Mouse (Mus musculus) kidney, postnatal 14 days (tissue): ENCODE data around the gene Cops7b.

Experiments used
- DNase-seq: peaks from one replicate; pipeline ENCODE4 v3.0.0; 2022; ENCODE audit warnings: mixed read lengths

Cops7b gene

GRCm38 (mm10) chr1:86598516-86598915, 15.8 kb downstream of the Cops7b start:
- DNase-seq, result peak; percentile 21

DNA sequence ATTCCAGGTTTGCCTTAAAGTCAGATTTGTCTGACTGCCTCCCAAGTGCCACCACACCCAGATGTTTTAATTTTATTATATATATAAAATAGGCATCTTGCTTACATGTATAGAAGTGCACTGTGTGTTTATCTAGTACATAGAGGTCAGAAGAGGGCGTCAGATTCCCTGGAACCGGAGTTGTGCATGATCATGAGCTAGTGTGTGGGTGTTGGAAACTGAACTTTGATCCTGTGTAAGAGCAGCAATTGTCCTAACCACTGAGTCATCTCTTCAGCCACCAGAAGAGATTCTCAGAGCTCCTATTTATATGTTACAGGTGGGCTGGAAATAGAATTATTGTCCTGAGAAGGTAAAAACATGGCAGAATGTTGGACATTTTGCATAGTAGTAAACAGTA, 17.4 kb downstream of the Cops7b start:
- DNase-seq, result no peak

- DNase-seq, result no peak
These were observed 28.2 kb downstream of the Cops7b start for GRCm38 (mm10) chr1:86610954-86611353.

GRCm38 (mm10) chr1:86612081-86612480, 29.4 kb downstream of the Cops7b start:
- DNase-seq, result no peak

- no peak for DNase-seq
These were observed 31.6 kb downstream of the Cops7b start for GRCm38 (mm10) chr1:86614269-86614668.

DNA sequence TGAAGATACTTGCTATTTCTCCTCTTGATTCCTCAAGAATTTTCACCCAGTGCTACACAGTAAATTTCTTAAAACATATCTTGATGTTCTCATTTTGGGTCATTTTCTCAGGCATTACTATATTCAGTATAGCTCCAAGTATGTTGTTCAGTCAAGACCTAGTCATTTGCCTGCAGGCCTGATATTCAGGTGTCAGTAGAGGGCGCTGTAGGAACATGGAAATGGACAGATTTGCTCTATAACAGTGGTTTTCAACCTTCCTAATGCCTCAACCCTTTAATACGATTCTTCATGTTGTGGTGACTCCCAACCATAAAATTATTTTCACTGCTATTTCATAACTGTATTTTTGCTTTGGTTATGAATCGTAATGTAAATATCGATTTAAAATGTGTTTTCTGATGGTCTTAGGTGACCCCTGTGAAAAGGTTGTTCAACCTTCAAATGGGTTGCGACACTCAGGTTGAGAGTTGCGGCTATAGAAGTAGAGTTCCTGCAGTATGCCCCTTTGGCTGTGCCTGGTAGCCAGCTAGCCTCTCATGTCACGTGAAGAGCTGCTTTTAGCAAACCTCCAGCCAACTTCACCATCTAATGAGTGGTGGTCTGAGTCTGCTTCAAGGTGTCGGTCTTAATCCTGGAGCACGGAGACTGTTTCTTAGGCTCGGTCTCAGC, 35.9 kb downstream of the Cops7b start:
- DNase-seq, result peak; percentile 74

DNA sequence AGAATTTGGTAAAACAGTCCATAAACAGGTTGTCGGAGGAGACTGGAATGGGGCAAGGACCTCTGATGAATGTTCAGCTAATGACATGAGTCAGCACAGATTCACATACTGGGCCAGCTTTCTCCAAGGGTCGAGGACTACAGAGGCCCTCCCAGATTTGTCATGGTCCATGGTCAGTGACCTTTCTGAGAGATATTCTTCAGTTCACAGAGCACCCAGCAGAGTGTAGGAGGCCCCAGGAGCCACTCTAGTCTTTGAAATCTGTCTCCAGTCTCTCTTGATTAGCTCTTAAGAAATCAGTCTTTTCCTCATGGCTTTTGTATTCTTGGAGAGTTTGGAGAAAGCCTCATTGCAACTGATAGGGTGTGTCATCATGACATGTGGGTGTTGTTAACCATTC, 39.6 kb downstream of the Cops7b start:
- no peak for DNase-seq

DNA sequence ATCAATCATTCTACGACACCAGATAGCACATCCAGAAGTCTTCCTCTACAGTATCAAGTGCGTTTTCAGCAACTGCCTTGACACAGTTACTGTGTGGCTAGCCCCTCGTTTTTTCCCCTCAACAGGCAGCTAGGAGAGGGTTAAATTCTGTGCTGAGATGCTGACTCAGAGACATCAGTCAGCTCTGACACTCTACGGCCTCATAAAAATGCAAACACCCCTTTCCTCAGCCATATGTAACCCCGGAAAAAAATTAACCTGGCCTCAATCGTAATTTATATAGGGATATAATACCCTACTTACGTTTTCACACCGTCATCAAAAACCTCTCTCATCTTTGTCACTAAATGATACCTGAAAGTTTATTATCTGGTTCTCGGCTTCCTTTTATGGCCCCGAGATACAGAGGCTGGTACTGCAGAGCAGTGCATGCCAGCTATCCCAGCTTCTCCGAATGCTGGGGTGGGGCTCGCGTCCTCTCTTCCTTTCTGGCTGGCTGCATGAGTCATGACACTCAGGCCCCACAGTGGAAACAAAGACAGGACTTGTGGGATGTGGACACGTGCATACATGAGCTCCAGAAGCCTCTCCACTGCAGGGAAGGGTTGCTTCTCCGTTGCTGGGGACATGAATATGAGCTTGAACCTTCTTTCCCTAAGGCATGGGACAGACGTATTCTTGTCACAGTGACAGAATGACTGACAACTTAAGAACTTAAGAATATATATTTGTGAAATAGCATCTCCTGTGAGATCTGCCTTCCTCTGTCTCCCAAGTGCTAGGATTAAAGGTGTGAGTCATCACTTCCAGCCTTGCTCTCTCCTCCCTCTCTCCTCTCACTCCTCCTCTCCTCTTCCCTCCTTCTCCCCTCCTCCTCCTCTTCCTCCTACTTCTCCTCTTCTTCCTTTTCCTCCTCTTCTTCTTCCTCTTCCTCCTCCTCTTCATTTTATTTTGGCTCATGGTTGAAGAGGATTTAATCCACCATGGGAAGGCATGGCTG, 40.6 kb downstream of the Cops7b start:
- no peak for DNase-seq

DNA sequence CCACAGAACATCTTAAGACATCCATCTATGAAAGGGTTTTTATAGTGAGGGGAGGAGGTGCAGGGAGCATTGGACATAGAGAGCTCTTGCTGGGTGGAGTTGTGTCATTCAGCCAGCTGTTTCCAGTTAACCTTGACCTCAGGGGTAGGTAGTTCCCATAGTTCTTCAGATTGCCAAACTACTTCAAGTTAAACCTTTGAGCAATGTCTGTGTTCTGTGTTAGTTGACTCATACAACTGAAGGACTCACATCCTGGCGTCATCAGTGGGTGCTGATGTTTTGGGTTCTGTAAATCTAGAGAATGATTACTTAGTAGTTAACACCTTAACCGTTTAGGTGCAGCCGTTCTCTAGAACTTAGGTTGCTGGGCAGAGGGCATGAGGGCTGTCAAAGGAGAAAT, 45.6 kb downstream of the Cops7b start:
- no peak for DNase-seq

- no peak for DNase-seq
These were observed 47.2 kb downstream of the Cops7b start for GRCm38 (mm10) chr1:86629936-86630335.

GRCm38 (mm10) chr1:86630527-86630926, 47.8 kb downstream of the Cops7b start:
- DNase-seq, result no peak

DNA sequence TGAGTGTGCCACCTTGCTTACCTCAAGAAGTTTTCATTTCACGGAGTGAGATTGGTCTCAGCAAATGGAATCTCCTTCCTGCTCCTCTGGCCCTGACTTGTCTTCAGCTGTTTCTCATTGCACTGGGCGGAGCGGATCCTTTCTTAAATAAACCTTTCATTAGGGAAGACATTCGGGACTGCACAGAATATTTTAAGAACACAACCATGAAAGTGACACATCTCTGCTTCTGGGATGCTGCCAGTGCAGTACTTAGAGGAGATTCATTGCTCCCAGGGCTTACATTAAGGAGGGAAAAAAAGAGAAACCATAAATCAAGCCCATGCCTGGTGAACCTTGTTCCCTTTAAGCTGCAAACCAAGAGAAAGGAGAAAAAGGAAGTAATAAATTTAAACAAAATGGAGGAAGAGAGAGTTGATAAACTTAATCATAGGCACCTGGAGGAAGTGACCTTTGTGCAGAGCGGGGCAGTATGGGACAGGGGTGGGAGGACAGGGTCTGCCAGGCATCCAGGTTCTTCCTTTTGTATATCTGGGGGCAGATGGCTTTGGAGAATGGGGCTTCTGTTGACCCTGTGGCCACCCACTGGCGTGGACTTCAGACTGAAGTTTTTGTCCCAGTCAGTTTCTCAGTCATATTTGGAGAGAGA, 50.2 kb downstream of the Cops7b start:
- peak; percentile 53 for DNase-seq

DNA sequence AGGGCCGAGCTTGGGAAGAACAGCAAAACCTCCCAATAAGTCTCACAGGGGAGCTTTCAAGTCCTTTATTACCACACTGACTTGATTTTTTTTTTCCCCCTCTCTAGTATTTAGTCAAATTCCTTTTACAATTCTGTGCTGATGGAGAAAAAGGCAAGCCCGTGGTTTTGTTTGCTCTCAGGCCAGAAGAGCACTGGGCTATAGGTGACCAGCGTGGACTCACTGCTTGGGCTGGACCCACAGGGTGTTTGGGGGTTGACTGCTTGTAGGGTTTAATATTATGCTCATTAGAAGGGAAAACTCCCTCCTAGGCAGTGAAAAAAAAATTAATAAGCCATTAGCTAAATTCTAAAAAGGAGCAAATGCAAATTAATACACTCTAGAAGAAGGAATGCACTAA, 50.7 kb downstream of the Cops7b start:
- no peak for DNase-seq

DNA sequence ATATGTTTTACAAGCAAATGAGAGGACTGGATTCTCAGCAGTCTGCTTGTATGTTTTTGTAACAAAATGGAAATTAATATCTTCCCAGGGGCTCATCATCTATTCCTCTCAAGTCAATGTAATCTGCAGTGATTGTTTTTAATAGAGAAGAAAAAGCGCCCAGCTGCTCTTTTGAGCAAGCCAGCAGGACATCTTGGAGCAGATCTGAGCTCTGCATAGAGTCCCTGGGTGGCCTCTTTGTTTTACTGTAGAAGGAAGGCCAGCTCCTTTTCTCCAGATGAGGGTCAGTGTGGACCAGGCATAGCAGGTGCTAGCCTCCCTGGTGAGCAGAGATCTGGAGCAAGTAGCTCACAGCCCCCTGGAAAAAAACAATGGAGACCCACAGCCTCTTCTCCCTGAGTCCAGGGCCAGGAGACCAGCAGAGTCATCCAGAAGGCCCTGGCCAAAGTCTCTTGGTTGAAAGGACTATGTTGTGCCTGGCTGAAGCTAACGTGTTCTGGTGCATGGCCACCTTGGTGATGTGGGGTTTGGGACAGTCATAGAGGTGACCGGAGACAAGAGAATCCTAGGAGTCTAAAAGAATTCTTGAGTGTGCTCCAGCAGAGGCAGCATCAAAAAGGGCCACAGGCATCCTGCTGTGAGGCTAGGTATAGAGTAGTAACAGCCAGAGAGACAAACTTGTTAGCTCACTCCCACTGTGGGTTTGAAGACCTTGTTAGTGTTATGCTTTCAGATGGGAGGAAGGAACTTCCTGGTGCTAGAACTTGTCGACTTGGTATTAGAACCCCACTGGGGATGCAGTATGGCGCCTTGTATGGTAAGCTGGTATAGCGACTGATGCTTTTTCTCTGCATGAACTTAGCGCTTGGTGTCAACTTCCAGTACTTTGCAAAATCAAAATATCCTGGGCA, 51.4 kb downstream of the Cops7b start:
- DNase-seq, result no peak

DNA sequence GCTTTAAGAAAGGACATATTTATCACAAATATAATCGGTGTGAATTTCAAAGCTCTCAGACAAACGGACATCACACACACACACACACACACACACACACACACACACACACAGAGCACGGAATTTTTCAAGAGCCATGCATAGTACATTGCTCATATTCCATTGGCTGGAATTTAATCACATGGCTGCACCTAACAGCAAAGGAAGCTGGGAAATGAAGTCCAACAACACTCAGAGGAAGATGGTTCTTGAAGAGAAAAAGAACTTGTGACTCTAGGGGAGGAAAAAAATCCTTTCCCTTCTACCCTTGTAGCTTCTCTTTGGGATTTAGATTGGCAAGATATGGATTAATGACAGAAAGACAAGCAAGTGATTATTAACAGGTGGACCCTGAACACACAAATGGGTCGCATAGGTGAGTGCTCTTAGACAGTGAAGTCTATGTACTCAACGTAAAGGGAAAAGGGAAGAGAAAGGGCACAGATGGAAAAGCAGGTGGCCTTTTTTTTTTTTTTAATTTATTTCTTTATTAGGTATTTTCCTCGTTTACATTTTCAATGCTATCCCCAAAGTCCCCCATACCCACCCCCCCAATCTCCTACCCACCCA, 52.2 kb downstream of the Cops7b start:
- DNase-seq, result peak; percentile 36

GRCm38 (mm10) chr1:86643101-86643809, 60.6 kb downstream of the Cops7b start:
- no peak for DNase-seq

DNA sequence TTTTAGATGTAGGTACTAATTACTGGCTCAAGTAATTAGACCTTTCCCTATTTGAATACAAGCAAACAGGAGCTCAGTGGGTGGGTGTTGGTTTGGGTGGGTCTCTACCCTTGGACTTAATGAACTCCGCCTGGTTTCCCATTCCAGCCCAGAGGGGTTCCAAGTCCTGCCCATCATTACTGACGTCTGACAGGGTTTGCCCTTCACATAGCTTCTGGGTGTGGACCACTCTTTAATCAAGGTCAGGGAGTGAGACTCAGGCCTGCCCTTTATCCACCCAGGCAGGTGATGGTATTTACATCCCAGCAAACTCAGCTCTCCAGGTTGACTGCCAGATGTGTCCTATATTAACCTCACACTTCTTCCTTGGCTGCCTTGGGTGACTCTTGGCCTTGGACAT, 64.8 kb downstream of the Cops7b start:
- DNase-seq, result no peak

GRCm38 (mm10) chr1:86650272-86650671, 67.6 kb downstream of the Cops7b start:
- peak; percentile 57 for DNase-seq

- DNase-seq, result no peak
These were observed 70.0 kb downstream of the Cops7b start for GRCm38 (mm10) chr1:86652675-86653074.

DNA sequence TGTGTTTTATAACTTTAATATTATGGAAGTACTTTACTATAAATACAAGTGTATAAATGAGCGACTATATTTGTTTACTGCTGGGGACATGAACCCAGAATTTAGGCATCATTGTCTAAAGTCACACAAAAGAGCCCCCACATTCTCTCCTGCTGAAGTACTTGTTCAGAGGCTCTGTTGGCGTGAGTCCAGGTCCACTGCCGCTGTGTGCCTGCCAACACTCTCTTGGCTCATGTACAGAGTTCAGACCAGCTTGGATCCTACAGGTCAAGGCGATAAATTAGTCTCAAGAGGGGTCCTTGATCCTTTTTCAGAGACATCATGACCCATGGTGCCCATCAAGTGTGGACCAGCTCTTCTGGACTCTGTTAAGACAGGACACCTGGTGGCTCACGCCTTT, 74.4 kb downstream of the Cops7b start:
- DNase-seq, result peak; percentile 41
